Mouse (Mus musculus): ENCODE measurements around the gene Afap1.
A peak's percentile ranks its signal among the peaks of the same experiment; 100 is the strongest.

The Afap1 gene

GRCm38 (mm10) chr5:35946841-35947240 lies 53.7 kb downstream of the Afap1 start:
- Histone ChIP-seq H3K36me3 (ENCODE audit: insufficient read depth, low read length) (no peaks in the 10 kb centered on the region), H3K9me3 (ENCODE audit: low read length) (peaks cover 12% of the 10 kb centered on the region), H3K4me1 (replicated peaks; ENCODE audit: low read depth, low read length) (peaks cover 72% of the 10 kb centered on the region), H3K4me3 (replicated peaks; ENCODE audit: low read length) (no peak overlapping the region), H3K27me3 (ENCODE audit: insufficient read depth, low read length) (no peaks in the 10 kb centered on the region)
- TF ChIP-seq NANOG (IDR thresholded peaks at IDR 0.05; ENCODE audit: borderline replicate concordance, low read length) (no peak), POU5F1 (IDR thresholded peaks at IDR 0.05; ENCODE audit: borderline replicate concordance, low read length) (no peak), CTCF (conservative IDR thresholded peaks at IDR 0.05; ENCODE audit: low read length) (no peak)

- TF ChIP-seq POU5F1 (IDR thresholded peaks at IDR 0.05; ENCODE audit: borderline replicate concordance, low read length) (no peak), CTCF (conservative IDR thresholded peaks at IDR 0.05; ENCODE audit: low read length) (no peak), NANOG (IDR thresholded peaks at IDR 0.05; ENCODE audit: borderline replicate concordance, low read length) (no peak)
- Histone ChIP-seq H3K27me3 (ENCODE audit: insufficient read depth, low read length) (no peaks in the 10 kb centered on the region), H3K4me3 (replicated peaks; ENCODE audit: low read length) (no peak overlapping the region), H3K9me3 (ENCODE audit: low read length) (peaks cover 12% of the 10 kb centered on the region), H3K36me3 (ENCODE audit: insufficient read depth, low read length) (no peaks in the 10 kb centered on the region), H3K4me1 (replicated peaks; ENCODE audit: low read depth, low read length) (peaks cover 72% of the 10 kb centered on the region)
These were observed 54.3 kb downstream of the Afap1 start for GRCm38 (mm10) chr5:35947427-35947826.

DNA sequence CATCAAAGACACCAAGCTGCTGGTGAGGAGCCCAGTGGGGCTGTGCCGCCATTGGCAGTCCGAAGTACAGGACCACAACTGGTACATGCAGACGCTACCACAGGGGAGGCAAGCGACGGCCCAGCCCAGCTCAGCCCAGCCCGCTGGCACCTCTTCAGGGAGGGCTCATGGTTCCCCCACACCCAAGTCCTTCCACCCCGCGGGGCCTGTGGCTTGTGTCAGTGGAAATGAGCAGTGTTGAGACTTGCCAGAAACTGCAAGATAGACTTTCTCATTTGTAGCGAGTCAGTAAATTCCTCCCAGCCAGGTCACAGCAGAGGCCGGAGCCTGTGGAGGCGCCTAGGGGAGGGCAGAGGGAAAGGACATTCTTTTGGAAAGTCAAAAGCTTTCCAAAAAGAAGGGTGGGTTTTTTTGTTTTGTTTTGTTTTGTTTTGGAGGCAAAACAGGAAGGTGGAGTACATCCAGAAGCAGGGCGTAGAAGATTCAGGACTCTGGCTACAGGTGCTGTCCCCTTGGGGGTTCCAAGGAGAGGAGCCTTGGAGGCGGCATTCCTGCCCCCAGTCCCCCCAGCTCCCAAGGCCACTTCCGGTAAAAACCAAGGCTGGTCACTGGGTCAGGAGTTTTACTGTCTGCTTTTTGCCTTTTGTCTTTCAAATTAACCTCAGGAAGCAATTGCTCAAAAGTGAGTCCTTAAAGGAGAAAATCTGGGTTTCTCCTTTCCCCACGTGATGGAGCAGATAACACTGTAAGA lies 55.3 kb downstream of the Afap1 start:
- Histone ChIP-seq H3K27me3 (ENCODE audit: insufficient read depth, low read length) (no peaks in the 10 kb centered on the region), H3K9me3 (ENCODE audit: low read length) (peaks cover 7% of the 10 kb centered on the region), H3K4me3 (replicated peaks; ENCODE audit: low read length) (peak overlapping the region; percentile 57), H3K4me1 (replicated peaks; ENCODE audit: low read depth, low read length) (peaks cover 77% of the 10 kb centered on the region), H3K36me3 (ENCODE audit: insufficient read depth, low read length) (no peaks in the 10 kb centered on the region)
- TF ChIP-seq CTCF (conservative IDR thresholded peaks at IDR 0.05; ENCODE audit: low read length) (no peak), POU5F1 (IDR thresholded peaks at IDR 0.05; ENCODE audit: borderline replicate concordance, low read length) (no peak), NANOG (IDR thresholded peaks at IDR 0.05; ENCODE audit: borderline replicate concordance, low read length) (no peak)

DNA sequence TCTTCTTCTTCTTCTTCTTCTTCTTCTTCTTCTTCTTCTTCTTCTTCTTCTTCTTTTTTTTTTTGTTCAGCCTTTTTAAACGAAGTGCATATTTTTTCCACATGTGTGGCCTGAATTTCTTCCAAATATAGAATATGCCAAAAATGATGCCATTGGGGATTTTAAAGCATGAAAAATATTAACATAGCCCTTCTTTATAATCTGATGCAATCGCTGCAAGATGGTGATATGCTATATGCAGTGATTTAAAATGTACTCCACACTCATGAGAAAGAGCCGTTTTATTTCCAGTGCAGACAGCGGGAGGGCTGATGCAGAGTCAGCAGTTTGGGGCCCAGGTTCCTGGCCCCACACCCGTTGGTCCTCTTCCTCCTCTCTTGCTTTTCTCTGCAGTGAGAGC lies 55.9 kb downstream of the Afap1 start:
- H3K36me3 ChIP-seq (ENCODE audit: insufficient read depth, low read length): no peaks in the 10 kb centered on the region

DNA sequence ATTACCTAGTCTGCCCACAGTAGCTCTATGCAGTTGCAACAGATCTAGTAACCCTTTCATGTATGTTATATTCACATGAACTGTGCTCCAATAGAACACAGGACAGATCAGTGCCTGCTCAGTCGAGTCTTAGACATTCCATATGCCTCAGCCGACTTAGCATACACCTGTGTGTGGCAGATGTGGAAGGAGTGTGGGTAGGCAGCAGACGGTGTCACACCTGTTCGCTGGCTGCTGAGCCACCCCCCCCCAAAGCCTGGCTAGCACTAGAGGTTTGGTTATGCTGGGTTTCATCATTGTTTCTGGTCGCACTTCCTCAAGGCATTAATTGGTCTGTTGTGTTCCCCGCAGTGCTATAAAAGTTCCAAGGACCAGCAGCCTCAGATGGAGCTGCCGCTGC lies 57.4 kb downstream of the Afap1 start:
- H3K4me1 ChIP-seq (replicated peaks; ENCODE audit: low read depth, low read length): peaks cover 78% of the 10 kb centered on the region
- no peaks in the 10 kb centered on the region for H3K36me3 ChIP-seq (ENCODE audit: insufficient read depth, low read length)
- no peaks in the 10 kb centered on the region for H3K9me3 ChIP-seq (ENCODE audit: low read length)
- TF ChIP-seq CTCF (conservative IDR thresholded peaks at IDR 0.05; ENCODE audit: low read length) (no peak), NANOG (IDR thresholded peaks at IDR 0.05; ENCODE audit: borderline replicate concordance, low read length) (no peak), POU5F1 (IDR thresholded peaks at IDR 0.05; ENCODE audit: borderline replicate concordance, low read length) (no peak)
- no peak overlapping the region for H3K4me3 ChIP-seq (replicated peaks; ENCODE audit: low read length)
- no peaks in the 10 kb centered on the region for H3K27me3 ChIP-seq (ENCODE audit: insufficient read depth, low read length)

More for the DNA sequence above, 55.9 kb downstream of the Afap1 start:
- Histone ChIP-seq H3K9me3 (ENCODE audit: low read length) (0 out of 2 replicates have a peak, but pooled peaks cover 1% of the 10 kb centered on the region), H3K4me3 (replicated peaks; ENCODE audit: low read length) (no peak overlapping the region), H3K4me1 (replicated peaks; ENCODE audit: low read depth, low read length) (peaks cover 80% of the 10 kb centered on the region), H3K27me3 (ENCODE audit: insufficient read depth, low read length) (no peaks in the 10 kb centered on the region)
- TF ChIP-seq NANOG (IDR thresholded peaks at IDR 0.05; ENCODE audit: borderline replicate concordance, low read length): no peak
- TF ChIP-seq CTCF (conservative IDR thresholded peaks at IDR 0.05; ENCODE audit: low read length): no peak
- no peak for TF ChIP-seq POU5F1 (IDR thresholded peaks at IDR 0.05; ENCODE audit: borderline replicate concordance, low read length)

- Histone ChIP-seq H3K4me3 (replicated peaks; ENCODE audit: low read length) (no peak overlapping the region), H3K36me3 (ENCODE audit: insufficient read depth, low read length) (no peaks in the 10 kb centered on the region), H3K27me3 (ENCODE audit: insufficient read depth, low read length) (no peaks in the 10 kb centered on the region), H3K9me3 (ENCODE audit: low read length) (no peaks in the 10 kb centered on the region), H3K4me1 (replicated peaks; ENCODE audit: low read depth, low read length) (peaks cover 41% of the 10 kb centered on the region)
- TF ChIP-seq NANOG (IDR thresholded peaks at IDR 0.05; ENCODE audit: borderline replicate concordance, low read length): no peak
- no peak for TF ChIP-seq POU5F1 (IDR thresholded peaks at IDR 0.05; ENCODE audit: borderline replicate concordance, low read length)
- no peak for TF ChIP-seq CTCF (conservative IDR thresholded peaks at IDR 0.05; ENCODE audit: low read length)
These were observed 61.1 kb downstream of the Afap1 start for GRCm38 (mm10) chr5:35954055-35954718.

- Histone ChIP-seq H3K36me3 (ENCODE audit: insufficient read depth, low read length) (no peaks in the 10 kb centered on the region), H3K4me1 (replicated peaks; ENCODE audit: low read depth, low read length) (peaks cover 29% of the 10 kb centered on the region)
These were observed 63.1 kb downstream of the Afap1 start for GRCm38 (mm10) chr5:35956268-35956667.

GRCm38 (mm10) chr5:35958681-35959080 lies 65.6 kb downstream of the Afap1 start:
- H3K9me3 ChIP-seq (ENCODE audit: low read length): no peaks in the 10 kb centered on the region
- no peak overlapping the region for H3K4me3 ChIP-seq (replicated peaks; ENCODE audit: low read length)
- no peak for TF ChIP-seq NANOG (IDR thresholded peaks at IDR 0.05; ENCODE audit: borderline replicate concordance, low read length)
- no peak for TF ChIP-seq POU5F1 (IDR thresholded peaks at IDR 0.05; ENCODE audit: borderline replicate concordance, low read length)
- TF ChIP-seq CTCF (conservative IDR thresholded peaks at IDR 0.05; ENCODE audit: low read length): no peak
- H3K36me3 ChIP-seq (ENCODE audit: insufficient read depth, low read length): no peaks in the 10 kb centered on the region
- peaks cover 16% of the 10 kb centered on the region; the same call in 1 of the 2 replicates for H3K4me1 ChIP-seq (replicated peaks; ENCODE audit: low read depth, low read length)
- no peaks in the 10 kb centered on the region for H3K27me3 ChIP-seq (ENCODE audit: insufficient read depth, low read length)

More at GRCm38 (mm10) chr5:35956268-35956667, 63.1 kb downstream of the Afap1 start:
- TF ChIP-seq CTCF (conservative IDR thresholded peaks at IDR 0.05; ENCODE audit: low read length) (no peak), NANOG (IDR thresholded peaks at IDR 0.05; ENCODE audit: borderline replicate concordance, low read length) (no peak), POU5F1 (IDR thresholded peaks at IDR 0.05; ENCODE audit: borderline replicate concordance, low read length) (no peak)
- Histone ChIP-seq H3K27me3 (ENCODE audit: insufficient read depth, low read length) (no peaks in the 10 kb centered on the region), H3K9me3 (ENCODE audit: low read length) (no peaks in the 10 kb centered on the region), H3K4me3 (replicated peaks; ENCODE audit: low read length) (no peak overlapping the region)

All from E14TG2a.4 (cell line).